In genomic region chr7:139312686-139313085, GRCm38 (mm10) we compare ENCODE assay signal across 12 mouse cellular contexts.
A peak's percentile ranks its signal among the peaks of the same experiment; 100 is the strongest.
DNase-seq lines count a peak whose midpoint lies in the region; ATAC-seq and TF ChIP-seq lines count a peak whose summit lies in the region.
"Had no signal": no experiment of that assay in that cellular context is flagged by ENCODE, and none has a peak within 500 bp of the region (broad histone marks: within the 10 kb centered on the region; RNA-seq: fewer than 3 reads in every experiment).

No protein-coding gene starts in this region.

- peak; percentile 39 for ATAC-seq in forebrain, postnatal 0 days
- no peak for ATAC-seq in forebrain, embryonic 11.5 days (replicated peaks; ENCODE audit: low FRiP score)
- no peak for ATAC-seq in midbrain, embryonic 13.5 days
- no peak for ATAC-seq in midbrain, embryonic 11.5 days (ENCODE audit: low FRiP score)
- ATAC-seq in monocyte, adult 5-6 weeks (replicated peaks; ENCODE audit: insufficient number of reproducible peaks, low FRiP score, low TSS enrichment, poor library complexity, severe bottlenecking), result no peak
- ATAC-seq in midbrain, embryonic 14.5 days (ENCODE audit: low FRiP score, low TSS enrichment), result no peak

- H3K27ac ChIP-seq in forebrain, postnatal 0 days (ENCODE audit: low read depth, low read length), result no peak overlapping the region
- no peak overlapping the region for H3K27ac ChIP-seq in forebrain, embryonic 11.5 days (ENCODE audit: low read depth, low read length)
- no peak overlapping the region for H3K27ac ChIP-seq in midbrain, embryonic 13.5 days
- no peak overlapping the region for H3K27ac ChIP-seq in midbrain, embryonic 11.5 days (ENCODE audit: low read depth, low read length)
- no peak overlapping the region for H3K27ac ChIP-seq in cerebellum, adult 2 months (ENCODE audit: insufficient read depth, low read length)
- H3K27ac ChIP-seq in limb, embryonic 10.5 days, result peak overlapping the region; percentile 30; the same call in 1 of the 2 replicates
- H3K27ac ChIP-seq in midbrain, embryonic 14.5 days (replicated peaks; ENCODE audit: low read depth, low read length), result no peak overlapping the region
- H3K27ac ChIP-seq: forebrain, embryonic 12.5 days; hindbrain, embryonic 15.5 days; liver, embryonic 14.5 days had no signal

- no peaks in the 10 kb centered on the region for H3K27me3 ChIP-seq in forebrain, postnatal 0 days (ENCODE audit: insufficient read depth, low read length)
- H3K27me3 ChIP-seq in forebrain, embryonic 11.5 days (ENCODE audit: control insufficient read depth, insufficient read depth, low read length), result no peaks in the 10 kb centered on the region
- H3K27me3 ChIP-seq in midbrain, embryonic 13.5 days, result no peaks in the 10 kb centered on the region
- no peaks in the 10 kb centered on the region for H3K27me3 ChIP-seq in midbrain, embryonic 11.5 days (ENCODE audit: control insufficient read depth, insufficient read depth, low read length)
- no peaks in the 10 kb centered on the region for H3K27me3 ChIP-seq in cerebellum, adult 2 months (ENCODE audit: control insufficient read depth, insufficient read depth, low read length)
- H3K27me3 ChIP-seq in limb, embryonic 10.5 days (ENCODE audit: low read depth, poor library complexity, severe bottlenecking), result peaks cover 4% of the 10 kb centered on the region; the same call in 1 of the 2 replicates
- H3K27me3 ChIP-seq in midbrain, embryonic 14.5 days (ENCODE audit: control insufficient read depth, insufficient read depth, low read length), result no peaks in the 10 kb centered on the region
- H3K27me3 ChIP-seq: hindbrain, embryonic 15.5 days had no signal

- H3K4me2 ChIP-seq in forebrain, postnatal 0 days (ENCODE audit: low read depth), result no peak overlapping the region
- no peak overlapping the region for H3K4me2 ChIP-seq in forebrain, embryonic 11.5 days (ENCODE audit: low read depth, low read length, severe bottlenecking)
- no peak overlapping the region for H3K4me2 ChIP-seq in midbrain, embryonic 13.5 days (replicated peaks)
- H3K4me2 ChIP-seq in midbrain, embryonic 11.5 days, result no peak overlapping the region
- H3K4me2 ChIP-seq in midbrain, embryonic 14.5 days (ENCODE audit: low read length), result no peak overlapping the region
- H3K4me2 ChIP-seq: forebrain, embryonic 12.5 days; hindbrain, embryonic 15.5 days had no signal

- TF ChIP-seq POLR2A in cerebellum, adult 2 months (IDR thresholded peaks at IDR 0.05; ENCODE audit: borderline replicate concordance, insufficient read depth, low read length), result no peak

- H3K9ac ChIP-seq in forebrain, postnatal 0 days, result no peak overlapping the region
- no peak overlapping the region for H3K9ac ChIP-seq in forebrain, embryonic 11.5 days (ENCODE audit: low read length)
- peak overlapping the region; percentile 6; the same call in 1 of the 2 replicates for H3K9ac ChIP-seq in midbrain, embryonic 13.5 days (replicated peaks)
- no peak overlapping the region for H3K9ac ChIP-seq in midbrain, embryonic 11.5 days (ENCODE audit: low read length)
- H3K9ac ChIP-seq in midbrain, embryonic 14.5 days (replicated peaks; ENCODE audit: low read length), result no peak overlapping the region
- H3K9ac ChIP-seq: forebrain, embryonic 12.5 days; hindbrain, embryonic 15.5 days; liver, embryonic 14.5 days had no signal

- no peak overlapping the region for H3K4me3 ChIP-seq in forebrain, postnatal 0 days (ENCODE audit: low read depth, low read length)
- no peak overlapping the region for H3K4me3 ChIP-seq in forebrain, embryonic 11.5 days (ENCODE audit: low read depth, low read length)
- no peak overlapping the region for H3K4me3 ChIP-seq in midbrain, embryonic 13.5 days (replicated peaks)
- H3K4me3 ChIP-seq in midbrain, embryonic 11.5 days (ENCODE audit: low read depth, low read length), result no peak overlapping the region
- no peak overlapping the region for H3K4me3 ChIP-seq in cerebellum, adult 2 months (replicated peaks; ENCODE audit: insufficient read depth, low read depth, low read length)
- no peak overlapping the region for H3K4me3 ChIP-seq in limb, embryonic 10.5 days
- no peak overlapping the region for H3K4me3 ChIP-seq in midbrain, embryonic 14.5 days (replicated peaks; ENCODE audit: low read depth, low read length)
- H3K4me3 ChIP-seq: forebrain, embryonic 12.5 days; hindbrain, embryonic 15.5 days had no signal

- no peaks in the 10 kb centered on the region for H3K4me1 ChIP-seq in forebrain, postnatal 0 days (ENCODE audit: insufficient read depth)
- H3K4me1 ChIP-seq in forebrain, embryonic 11.5 days (replicated peaks; ENCODE audit: control insufficient read depth, insufficient read depth, low read length), result peaks cover 5% of the 10 kb centered on the region; the same call in 1 of the 2 replicates
- peaks cover 19% of the 10 kb centered on the region for H3K4me1 ChIP-seq in midbrain, embryonic 13.5 days (replicated peaks)
- peaks cover 9% of the 10 kb centered on the region; the same call in 1 of the 2 replicates for H3K4me1 ChIP-seq in midbrain, embryonic 11.5 days (ENCODE audit: control insufficient read depth, insufficient read depth, low read length)
- H3K4me1 ChIP-seq in cerebellum, adult 2 months (ENCODE audit: control insufficient read depth, insufficient read depth, low read length), result peaks cover 27% of the 10 kb centered on the region
- peaks cover 34% of the 10 kb centered on the region for H3K4me1 ChIP-seq in limb, embryonic 10.5 days
- H3K4me1 ChIP-seq in midbrain, embryonic 14.5 days (ENCODE audit: control insufficient read depth, insufficient read depth, low read length), result no peaks in the 10 kb centered on the region

- no peaks in the 10 kb centered on the region for H3K36me3 ChIP-seq in forebrain, postnatal 0 days (ENCODE audit: insufficient read depth)
- no peaks in the 10 kb centered on the region for H3K36me3 ChIP-seq in forebrain, embryonic 11.5 days (ENCODE audit: control insufficient read depth, insufficient read depth, low read length)
- H3K36me3 ChIP-seq in midbrain, embryonic 13.5 days, result no peaks in the 10 kb centered on the region
- no peaks in the 10 kb centered on the region for H3K36me3 ChIP-seq in midbrain, embryonic 11.5 days (ENCODE audit: control insufficient read depth, insufficient read depth, low read length)
- no peaks in the 10 kb centered on the region for H3K36me3 ChIP-seq in limb, embryonic 10.5 days
- H3K36me3 ChIP-seq in midbrain, embryonic 14.5 days (ENCODE audit: control insufficient read depth, insufficient read depth, low read length), result no peaks in the 10 kb centered on the region
- H3K36me3 ChIP-seq: forebrain, embryonic 12.5 days; G1E; hindbrain, embryonic 15.5 days had no signal

- 44% methylated on average over 5 of the region's 5 CpGs for WGBS in forebrain, postnatal 0 days
- WGBS in forebrain, embryonic 11.5 days, result 70% methylated on average over 5 of the region's 5 CpGs
- 66% methylated on average over 5 of the region's 5 CpGs for WGBS in midbrain, embryonic 13.5 days
- WGBS in midbrain, embryonic 11.5 days, result 86% methylated on average over 5 of the region's 5 CpGs
- WGBS in cerebellum, adult 2 months, result 22% methylated on average over 5 of the region's 5 CpGs
- 70% methylated on average over 5 of the region's 5 CpGs for WGBS in limb, embryonic 10.5 days
- WGBS in midbrain, embryonic 14.5 days, result 62% methylated on average over 5 of the region's 5 CpGs

- H3K9me3 ChIP-seq in forebrain, postnatal 0 days (ENCODE audit: low read length), result no peaks in the 10 kb centered on the region
- no peaks in the 10 kb centered on the region for H3K9me3 ChIP-seq in forebrain, embryonic 11.5 days (ENCODE audit: control insufficient read depth, low read length)
- no peaks in the 10 kb centered on the region for H3K9me3 ChIP-seq in midbrain, embryonic 13.5 days
- no peaks in the 10 kb centered on the region for H3K9me3 ChIP-seq in midbrain, embryonic 11.5 days (ENCODE audit: control insufficient read depth, low read length)
- no peaks in the 10 kb centered on the region for H3K9me3 ChIP-seq in limb, embryonic 10.5 days (replicated peaks)
- no peaks in the 10 kb centered on the region for H3K9me3 ChIP-seq in midbrain, embryonic 14.5 days (ENCODE audit: control insufficient read depth, low read length)
- H3K9me3 ChIP-seq: forebrain, embryonic 12.5 days; hindbrain, embryonic 15.5 days had no signal

- DNase-seq in forebrain, postnatal 0 days, result no peak
- DNase-seq in forebrain, embryonic 11.5 days (ENCODE audit: low spot score), result no peak
- DNase-seq in midbrain, embryonic 11.5 days (ENCODE audit: low spot score, missing footprints), result no peak
- peak; percentile 46 to 69 for DNase-seq in cerebellum, adult 2 months
- DNase-seq in limb, embryonic 10.5 days (ENCODE audit: low spot score), result no peak
- DNase-seq in midbrain, embryonic 14.5 days, result no peak

- no peak for TF ChIP-seq CTCF in forebrain, postnatal 0 days (IDR thresholded peaks at IDR 0.05; ENCODE audit: low read depth)
- no peak for TF ChIP-seq CTCF in cerebellum, adult 2 months (IDR thresholded peaks at IDR 0.05; ENCODE audit: borderline replicate concordance, insufficient read depth, low read depth, low read length)

Comparison
In these comparisons a context has a peak if more than half of its experiments do, and no peak if none do; other contexts are left out.
1. DNase-seq: peak in cerebellum, adult 2 months (2 of 2); none in forebrain, postnatal 0 days (single experiment), forebrain, embryonic 11.5 days (single experiment), midbrain, embryonic 11.5 days (single experiment), limb, embryonic 10.5 days (single experiment) and midbrain, embryonic 14.5 days (single experiment).